Mouse (Mus musculus): ENCODE data around the gene Tlr9. TPM values are rescaled to one million over a fixed set of nuclear protein-coding genes. Genes with fewer than 3 reads are reported as not detected.

The Tlr9 gene
- 20.9 and 36.6 TPM in 2 replicates for polyA plus RNA-seq (2012; rRNA removed; ENCODE audit: low replicate concordance)

GRCm38 (mm10) chr9:106222261-106222851 is at the start of gene Tlr9:
Gene Tlr9 (plus strand): TSS chr9:106222598.

DNA sequence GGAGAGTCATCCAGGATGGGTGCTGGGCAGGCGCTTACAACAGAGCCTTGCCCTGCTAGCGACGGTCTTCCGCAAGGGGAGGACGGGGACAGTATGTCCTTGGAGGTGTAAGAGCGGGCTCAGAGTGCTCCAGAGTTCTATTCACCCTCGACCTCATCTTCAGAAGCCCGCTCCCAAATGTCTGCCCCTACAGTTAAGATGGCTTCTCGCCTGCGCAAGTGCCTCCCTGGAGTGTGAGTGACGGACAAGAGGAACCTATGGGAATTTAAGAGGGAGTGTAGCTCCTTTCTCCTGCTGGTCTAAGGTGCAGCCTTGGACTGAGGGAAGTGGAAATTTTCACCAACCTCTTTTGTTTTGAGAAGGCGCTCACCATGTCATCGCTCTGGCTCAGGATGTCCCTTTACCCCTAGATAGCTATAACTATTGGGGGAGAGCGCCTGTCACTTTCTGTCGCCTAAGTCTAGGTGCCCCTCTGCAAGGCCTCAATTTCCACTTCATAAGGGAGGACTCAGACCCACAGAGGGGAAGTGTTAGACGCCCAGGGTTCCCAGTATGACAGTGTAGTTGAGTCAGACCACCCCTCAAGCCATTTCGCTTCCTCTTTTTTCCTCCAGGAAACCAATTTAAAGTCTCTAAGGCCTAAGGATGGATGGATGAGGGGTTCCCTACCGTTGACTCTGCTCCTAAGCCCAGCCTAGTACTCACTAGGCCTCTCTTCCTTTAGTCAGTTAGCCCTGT is 22.7 kb upstream of the Tlr9 start, which contains the start of gene Ppm1m:
Gene Ppm1m, minus strand, starts transcription at position 212 of the 738 bp plus-strand sequence.

GRCm38 (mm10) chr9:106202819-106203636 is 19.4 kb upstream of the Tlr9 start, which contains the start of gene Twf2:
Gene Twf2 (plus strand): TSS chr9:106203108.

Other genes starting within 250 kb of the Tlr9 start
- 2.7 and 4.0 TPM in 2 replicates for gene Col6a4, start 125.8 kb upstream of the Tlr9 start, polyA plus RNA-seq (2012; rRNA removed; ENCODE audit: low replicate concordance)
- 4.2 and 6.0 TPM in 2 replicates for gene Glyctk, start 64.5 kb upstream of the Tlr9 start, polyA plus RNA-seq (2012; rRNA removed; ENCODE audit: low replicate concordance)
- gene Wdr82, start 51.7 kb upstream of the Tlr9 start, polyA plus RNA-seq (2012; rRNA removed; ENCODE audit: low replicate concordance), result 61.7 and 62.0 TPM in 2 replicates
- gene Ppm1m, start 22.9 kb upstream of the Tlr9 start, polyA plus RNA-seq (2012; rRNA removed; ENCODE audit: low replicate concordance), result 118 and 145 TPM in 2 replicates
- 88.6 and 95.6 TPM in 2 replicates for gene Twf2, start 19.5 kb upstream of the Tlr9 start, polyA plus RNA-seq (2012; rRNA removed; ENCODE audit: low replicate concordance)
- 162 and 167 TPM in 2 replicates for gene Alas1, start 26.1 kb downstream of the Tlr9 start, polyA plus RNA-seq (2012; rRNA removed; ENCODE audit: low replicate concordance)
- 5.5 and 5.8 TPM in 2 replicates for gene Poc1a, start 58.5 kb downstream of the Tlr9 start, polyA plus RNA-seq (2012; rRNA removed; ENCODE audit: low replicate concordance)
- 114 and 152 TPM in 2 replicates for gene Dusp7, start 146.0 kb downstream of the Tlr9 start, polyA plus RNA-seq (2012; rRNA removed; ENCODE audit: low replicate concordance)
- gene Rpl29, start 206.9 kb downstream of the Tlr9 start, polyA plus RNA-seq (2012; rRNA removed; ENCODE audit: low replicate concordance), result 360 and 442 TPM in 2 replicates
- 8.1 and 10.3 TPM in 2 replicates for gene Acy1, start 215.7 kb downstream of the Tlr9 start, polyA plus RNA-seq (2012; rRNA removed; ENCODE audit: low replicate concordance)
- 81.6 and 98.1 TPM in 2 replicates for gene Abhd14b, start 224.9 kb downstream of the Tlr9 start, polyA plus RNA-seq (2012; rRNA removed; ENCODE audit: low replicate concordance)
- 38.1 and 46.0 TPM in 2 replicates for gene Abhd14a, start 225.1 kb downstream of the Tlr9 start, polyA plus RNA-seq (2012; rRNA removed; ENCODE audit: low replicate concordance)
- gene Pcbp4, start 230.7 kb downstream of the Tlr9 start, polyA plus RNA-seq (2012; rRNA removed; ENCODE audit: low replicate concordance), result 98.4 and 134 TPM in 2 replicates
- gene Gpr62, start 243.3 kb downstream of the Tlr9 start, polyA plus RNA-seq (2012; rRNA removed; ENCODE audit: low replicate concordance), result 0.13 and 0.53 TPM in 2 replicates

Data from mammary gland, adult 2 months (tissue).